Mouse (Mus musculus) kidney, postnatal 14 days (tissue): ENCODE measurements around the gene Nprl3.

Experiments
- DNase-seq: peaks from one replicate; pipeline ENCODE4 v3.0.0; 2022; ENCODE audit warnings: mixed read lengths

The Nprl3 gene

DNA sequence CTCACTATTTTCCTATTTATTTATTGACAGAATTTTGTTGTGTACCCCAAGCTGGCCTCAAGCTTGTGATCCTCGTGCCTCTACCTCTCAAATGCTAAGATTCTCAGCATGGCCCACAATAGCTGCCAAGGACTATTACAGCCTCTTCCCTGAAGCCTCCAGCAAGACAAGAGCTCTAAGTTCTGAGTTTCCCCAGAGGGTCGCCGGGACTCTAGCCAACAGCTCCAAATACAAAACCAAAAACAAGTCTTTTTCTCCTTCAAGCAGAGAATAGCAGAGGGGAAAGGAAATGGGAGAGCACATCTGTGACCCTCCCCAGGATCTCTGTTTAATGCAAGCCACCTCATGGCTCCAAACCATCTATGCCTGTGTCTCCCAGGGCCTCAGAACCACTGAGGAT lies 23.4 kb downstream of the Nprl3 start:
- DNase-seq, result no peak

DNA sequence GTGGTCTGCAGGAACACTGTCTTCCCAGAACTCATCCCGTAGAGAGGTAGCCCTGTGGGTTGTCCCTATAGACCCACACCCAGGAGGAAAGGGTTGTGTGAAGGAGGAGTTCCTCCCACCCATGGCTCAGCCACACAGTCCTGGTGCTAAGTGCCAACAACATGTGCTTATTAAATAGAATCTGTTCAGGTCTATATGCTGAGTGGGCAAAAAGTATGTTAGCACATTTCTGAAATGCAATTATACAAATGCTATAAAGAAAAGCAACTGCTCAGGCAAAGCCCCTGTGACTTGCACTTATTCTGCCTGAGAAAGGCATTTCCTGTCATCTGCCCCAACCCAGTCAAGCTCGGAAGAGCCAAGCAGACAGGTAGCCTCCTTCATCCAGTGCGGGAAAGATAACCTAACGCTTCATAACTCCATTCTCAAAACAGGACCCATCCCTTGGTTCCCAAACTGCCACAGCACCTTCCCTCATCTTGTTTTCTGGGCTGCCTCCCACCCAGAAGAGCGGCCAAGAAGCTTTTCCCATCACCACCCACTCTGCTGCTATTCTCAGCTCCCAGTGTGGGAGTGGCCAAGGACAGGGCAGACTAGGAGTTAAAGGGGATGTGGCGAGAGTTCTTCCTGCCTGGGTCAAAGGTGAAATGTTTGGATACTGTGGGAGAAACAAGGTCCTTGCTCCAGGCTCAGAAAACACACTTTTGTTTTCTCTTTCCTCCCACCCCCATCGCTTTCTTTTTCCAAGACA lies 24.1 kb downstream of the Nprl3 start:
- DNase-seq, result peak; percentile 54

DNA sequence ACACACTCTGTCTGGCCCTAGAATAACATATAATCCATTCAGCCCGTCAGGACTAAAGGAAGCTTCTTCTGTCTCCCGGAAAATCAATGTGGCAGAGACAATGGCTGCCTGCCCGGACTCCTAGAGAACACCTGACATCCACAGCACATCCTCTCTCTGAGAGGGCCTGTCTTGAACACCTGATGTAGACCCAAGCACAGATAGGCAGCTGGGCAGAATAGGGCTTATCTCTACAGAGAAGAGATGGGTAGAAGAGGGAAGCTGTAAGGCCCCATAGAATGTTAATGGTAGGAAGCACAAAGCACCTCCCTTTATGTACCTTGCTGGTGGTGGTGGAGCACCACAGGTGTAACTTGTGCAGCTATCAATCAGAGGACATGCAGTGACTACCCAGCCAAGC lies 25.3 kb downstream of the Nprl3 start:
- no peak for DNase-seq

DNA sequence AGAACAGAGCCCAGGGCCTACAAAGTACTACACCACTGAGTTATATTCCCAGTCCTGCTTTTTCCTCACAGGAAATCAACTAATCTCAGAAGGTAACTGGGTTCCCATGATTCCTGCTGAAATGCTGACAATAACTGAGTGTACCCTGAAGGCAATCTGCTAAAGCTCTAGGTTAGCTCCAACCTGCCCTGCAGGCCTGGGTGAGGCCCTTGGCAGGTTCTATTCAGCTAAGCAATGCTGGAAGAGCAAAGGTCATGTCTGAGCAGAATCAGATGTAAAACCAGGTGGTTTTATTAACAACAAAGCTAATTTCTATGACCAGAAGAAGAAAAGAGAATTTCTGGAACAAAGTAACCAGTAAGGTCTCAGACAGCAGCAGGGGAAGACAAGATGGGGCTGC lies 26.1 kb downstream of the Nprl3 start:
- peak; percentile 25 for DNase-seq

DNA sequence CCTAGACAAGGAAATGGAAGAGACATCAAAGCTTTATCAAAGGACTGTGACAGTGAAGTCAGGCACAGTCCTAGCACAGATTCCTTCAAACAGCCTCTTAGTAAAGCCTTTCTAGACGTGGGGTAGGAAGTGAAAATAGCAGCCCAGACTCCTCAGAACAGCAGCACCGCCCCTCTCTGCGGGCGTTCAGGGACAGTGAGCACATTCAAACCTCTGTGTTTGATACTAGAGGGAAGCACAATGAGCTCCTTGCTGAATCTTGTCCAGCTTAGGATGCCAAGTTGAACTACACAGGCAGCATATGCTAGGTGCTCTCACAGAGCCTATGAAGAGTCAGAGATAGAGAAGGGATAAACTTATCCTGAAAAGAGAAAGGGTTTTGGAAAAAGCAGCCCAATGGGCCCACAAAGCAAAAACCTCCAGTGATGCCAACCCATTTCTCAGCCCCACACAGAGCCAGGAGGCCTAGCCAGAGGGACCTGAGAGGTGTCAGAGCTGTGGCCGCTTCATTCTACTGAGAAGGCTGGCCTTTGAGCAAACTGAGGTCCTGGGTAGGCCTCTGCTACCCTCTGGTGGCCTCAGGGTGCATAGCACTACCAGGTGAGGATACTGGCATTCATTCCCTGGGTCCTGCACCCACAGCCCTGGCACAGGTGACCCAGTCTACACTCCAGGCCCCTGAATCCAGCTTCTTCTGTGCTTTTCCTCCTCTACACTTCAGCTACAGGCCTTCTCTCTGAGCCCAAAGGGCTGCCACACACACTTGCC lies 29.2 kb downstream of the Nprl3 start:
- peak; percentile 83 for DNase-seq

DNA sequence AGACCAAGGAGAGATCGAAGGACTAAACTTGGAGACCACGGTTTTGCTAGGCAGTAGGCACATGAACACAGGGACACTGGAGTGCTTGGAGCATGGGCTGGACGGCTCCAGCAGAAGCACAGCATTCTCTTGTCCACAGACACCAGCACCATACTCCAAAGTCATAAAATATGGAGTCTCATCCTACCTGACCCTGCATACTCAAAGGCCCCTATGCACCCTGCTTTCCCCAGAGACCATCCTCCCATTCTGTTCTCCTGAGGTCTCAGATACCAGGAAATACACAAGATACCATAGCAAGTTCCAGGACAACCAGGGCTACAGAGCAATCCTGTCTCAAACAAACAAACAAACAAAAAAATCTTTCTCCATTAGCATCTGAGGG lies 30.1 kb downstream of the Nprl3 start:
- no peak for DNase-seq

DNA sequence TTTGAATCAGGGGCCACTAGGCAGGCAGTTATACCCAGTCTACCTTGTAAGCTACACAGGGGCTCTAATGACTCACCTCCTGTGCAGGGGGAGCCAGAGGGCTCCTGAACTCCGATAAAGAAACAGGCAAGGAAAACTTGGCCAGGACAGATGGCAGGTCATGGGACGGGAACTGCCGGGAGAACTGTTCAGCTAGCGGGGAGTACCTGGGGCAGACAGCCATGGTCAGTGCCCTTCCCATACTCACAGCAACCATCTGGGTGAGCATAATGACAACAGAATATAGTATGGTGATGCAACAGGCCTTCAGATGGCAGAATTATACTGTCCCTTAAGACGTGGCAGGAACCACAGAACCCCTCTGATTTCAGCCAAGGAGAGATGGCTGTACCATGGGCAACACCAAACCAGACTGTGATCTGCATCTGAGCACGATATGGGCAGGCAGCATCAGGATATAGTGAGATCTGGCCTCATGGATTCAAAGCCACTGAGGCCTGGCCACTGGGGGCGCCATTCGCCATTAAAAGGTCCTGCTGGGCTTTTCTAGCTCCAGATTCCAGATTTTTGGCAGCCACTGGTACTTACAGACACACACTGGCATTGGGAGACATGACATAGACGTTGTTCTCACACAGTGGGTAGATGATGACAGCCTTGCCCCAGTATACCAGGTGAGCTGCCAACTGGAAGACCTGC lies 30.6 kb downstream of the Nprl3 start:
- DNase-seq, result peak; percentile 71

DNA sequence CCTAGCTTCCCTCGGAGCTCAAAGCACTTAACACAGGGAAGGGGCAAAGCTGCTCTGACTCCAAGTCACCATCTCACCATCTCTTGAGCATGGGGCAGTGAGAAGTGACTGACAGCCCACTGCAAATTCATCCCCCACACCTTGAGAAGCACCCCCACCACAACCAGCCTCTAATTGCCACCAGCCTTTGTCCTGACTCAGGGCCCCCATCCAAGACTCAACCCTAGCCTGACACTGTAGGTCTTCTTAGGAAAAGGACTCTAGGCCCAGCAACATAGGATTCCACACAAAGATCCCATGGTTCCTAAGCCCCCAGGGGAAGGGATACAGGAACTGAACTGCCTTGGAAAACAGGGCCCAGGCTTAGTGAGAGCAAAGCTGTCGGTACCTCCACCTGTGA lies 31.4 kb downstream of the Nprl3 start:
- no peak for DNase-seq

DNA sequence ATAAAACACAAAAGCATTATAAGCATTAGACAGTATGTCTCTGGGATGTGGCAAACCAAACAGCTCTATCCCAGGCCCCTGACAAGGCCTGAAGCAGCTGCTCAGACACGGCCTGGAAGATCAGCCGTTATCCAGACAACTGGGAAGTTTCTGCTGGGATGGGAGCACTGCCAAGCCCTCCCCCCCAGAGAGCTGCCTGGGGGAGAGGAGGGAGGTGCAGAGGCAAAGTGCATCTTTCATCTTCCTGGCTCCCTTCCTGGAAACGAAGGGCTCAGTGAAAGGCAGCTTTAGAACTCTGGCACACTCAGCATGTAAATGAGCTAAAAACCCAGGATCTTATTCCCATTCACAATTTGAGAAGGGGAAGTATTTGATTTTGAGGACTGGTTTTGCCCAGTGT lies 31.9 kb downstream of the Nprl3 start:
- DNase-seq, result peak; percentile 91

DNA sequence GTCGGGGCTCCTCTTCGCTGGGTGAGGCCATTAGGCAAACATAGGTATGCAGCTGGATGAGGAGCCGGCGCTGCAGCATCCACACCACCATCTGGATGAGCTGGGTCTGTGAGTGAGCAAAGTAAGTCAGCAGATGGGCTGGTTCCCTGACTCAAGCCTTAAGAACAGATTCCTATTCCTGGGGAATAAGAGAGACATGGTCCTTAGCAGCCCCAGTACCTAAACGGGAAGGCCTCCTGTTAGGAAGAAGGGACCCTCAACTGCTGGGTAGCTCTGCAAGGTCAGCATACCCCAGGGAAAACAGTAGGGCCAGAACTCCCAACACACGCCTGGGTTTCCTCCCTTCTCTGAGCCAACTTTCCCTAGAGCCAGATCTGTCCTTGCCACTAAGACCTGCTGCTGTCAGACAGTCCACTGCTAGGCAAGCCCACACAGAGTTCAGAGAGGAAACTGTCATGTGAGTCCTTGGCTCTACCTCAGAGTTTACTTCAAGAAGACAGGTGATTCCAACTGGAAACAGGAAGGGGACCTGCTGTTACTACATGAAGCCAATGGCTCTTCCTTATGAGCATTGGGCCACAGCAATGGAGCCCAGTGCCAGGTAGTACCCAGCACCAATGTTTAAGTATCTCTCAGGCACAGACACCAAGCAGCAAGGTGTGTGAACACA lies 32.6 kb downstream of the Nprl3 start:
- DNase-seq, result no peak

DNA sequence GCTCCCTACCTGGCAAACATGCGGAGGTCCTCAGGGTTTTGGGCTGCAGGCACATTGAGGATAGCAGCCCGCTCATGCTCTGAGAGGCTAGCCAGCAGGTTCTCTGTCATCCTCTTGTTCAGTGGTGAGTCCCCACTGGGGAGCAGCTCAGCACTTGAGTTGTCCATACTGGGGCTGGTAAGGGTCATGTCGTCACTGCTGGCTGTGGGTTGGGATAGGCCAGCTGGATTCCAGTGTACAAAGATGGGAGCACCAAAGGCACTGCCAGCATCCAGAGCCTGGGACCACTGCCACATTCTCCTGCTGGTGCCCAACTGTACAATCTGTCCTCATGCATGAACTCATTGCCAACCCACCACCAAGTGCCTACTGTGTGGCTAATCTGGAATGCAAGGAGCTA lies 33.6 kb downstream of the Nprl3 start:
- no peak for DNase-seq

DNA sequence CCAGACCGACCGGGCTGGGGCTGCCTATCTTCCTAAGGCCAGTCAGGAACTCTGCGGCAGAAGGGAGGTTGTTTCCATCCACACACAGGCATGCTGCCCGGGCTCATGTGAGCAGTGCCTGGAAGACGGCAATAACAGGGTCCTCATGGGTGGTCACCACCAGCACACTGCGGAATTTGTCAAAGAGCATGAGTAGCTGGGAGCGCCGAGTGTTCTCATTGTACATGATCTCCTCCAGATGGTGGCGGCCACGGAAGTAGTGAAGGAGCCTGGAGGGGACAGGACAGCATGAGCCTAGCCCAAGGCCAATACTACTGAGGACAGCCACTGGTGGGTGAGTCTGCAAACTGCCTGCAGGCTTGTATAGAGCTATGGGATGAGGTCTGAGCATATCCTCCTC lies 34.7 kb downstream of the Nprl3 start:
- DNase-seq, result no peak

DNA sequence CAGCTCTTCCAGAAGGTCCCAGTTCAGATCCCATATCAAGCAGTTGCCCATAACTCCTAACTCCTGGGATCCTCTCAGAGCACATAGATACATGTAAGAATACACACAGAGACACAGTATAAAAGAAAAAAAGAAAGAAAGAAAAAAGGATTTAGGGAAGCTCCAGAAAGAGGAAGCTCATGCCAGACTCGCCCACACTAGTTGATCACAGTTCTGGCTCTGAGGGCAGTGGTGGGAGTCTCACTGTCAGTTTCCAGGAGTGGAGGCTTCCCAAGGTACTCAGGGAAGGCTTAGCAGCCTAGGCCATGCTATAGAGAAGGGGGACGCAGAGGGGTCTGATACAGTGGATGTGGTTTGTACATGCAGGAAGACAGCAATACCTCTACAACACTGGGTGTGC lies 36.4 kb downstream of the Nprl3 start:
- DNase-seq, result no peak

DNA sequence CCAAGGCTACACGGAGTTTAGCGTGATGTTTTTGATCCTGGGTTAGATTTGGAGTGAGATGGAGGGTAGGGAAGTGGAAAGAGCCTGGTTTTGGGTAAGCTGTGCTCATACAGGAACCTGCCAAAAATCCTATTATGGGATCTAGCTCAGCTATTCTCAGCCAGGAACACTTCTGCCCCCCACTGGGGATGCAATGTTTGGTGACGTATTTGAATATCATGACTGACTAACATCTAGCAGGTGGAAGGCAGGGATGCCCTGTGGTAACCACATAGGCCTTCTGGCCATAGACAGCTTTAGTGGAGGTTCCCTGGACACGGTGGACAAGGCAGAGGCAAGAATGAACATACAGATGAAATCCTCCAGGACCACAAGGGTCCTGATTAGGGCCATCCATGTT lies 37.3 kb downstream of the Nprl3 start:
- DNase-seq, result no peak

DNA sequence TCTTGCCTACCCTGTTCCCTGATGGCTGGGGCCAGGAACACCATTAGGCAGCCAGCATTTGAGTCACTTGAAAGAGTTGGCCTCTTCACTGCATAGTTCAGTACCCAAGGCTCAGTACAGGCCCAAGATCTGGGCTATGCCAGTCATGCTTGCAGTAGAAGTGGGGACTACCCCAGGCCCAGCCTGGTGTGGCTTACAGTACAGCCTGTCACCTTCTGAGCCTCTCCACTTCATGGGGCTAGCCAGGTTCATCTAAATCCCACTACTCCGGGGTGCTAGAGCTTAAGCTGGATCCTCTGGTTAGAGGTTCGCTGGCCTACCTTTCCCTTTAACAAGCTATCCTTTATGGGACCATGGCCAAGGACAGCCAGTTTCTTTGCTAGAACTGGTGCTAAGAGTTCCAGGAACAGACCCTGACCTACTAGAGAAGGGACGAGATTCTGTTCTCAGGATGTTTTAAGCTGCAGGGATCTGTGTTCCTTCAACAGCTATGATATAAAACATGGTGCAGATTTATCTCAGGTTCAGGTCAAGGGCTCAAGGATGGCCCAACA lies 39.1 kb downstream of the Nprl3 start:
- DNase-seq, result no peak

DNA sequence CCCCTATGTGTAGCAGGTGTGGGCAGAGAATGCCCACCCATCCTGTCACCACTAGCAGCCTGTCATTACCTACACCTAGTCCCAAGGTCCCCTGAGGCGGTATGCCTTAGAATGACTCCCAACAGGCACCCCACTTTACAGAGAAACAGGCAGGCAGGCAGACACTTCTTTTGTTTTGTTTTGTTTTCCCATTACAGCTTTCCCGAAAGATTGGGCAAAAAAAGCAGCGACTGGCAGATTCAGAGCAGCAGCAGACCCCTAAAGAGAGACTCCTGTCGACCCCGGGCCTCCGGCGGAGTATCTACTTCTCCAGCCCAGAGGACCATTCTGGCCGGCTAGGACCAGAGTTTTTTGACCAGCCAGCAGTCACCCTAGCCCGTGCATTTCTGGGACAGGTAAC lies 40.0 kb downstream of the Nprl3 start:
- no peak for DNase-seq

DNA sequence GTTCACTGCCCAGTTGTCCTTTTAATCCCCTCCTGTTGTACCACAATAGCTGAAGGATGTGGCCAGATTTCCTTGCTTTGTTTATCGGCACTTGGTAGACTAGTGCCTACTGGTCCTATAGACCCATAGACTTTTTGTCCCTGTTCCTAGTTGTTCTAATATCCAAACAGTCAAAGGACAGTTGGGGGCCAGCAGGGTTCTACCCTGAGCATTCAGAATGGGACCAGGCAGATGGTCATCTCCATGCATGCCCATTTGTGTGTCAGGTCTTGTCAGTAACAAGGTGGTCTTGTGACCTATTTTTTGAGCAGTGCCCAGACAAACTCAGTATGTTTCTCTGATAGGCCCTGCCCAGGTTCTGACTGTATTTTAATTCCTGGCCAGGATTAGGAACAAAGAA lies 40.5 kb downstream of the Nprl3 start:
- no peak for DNase-seq

DNA sequence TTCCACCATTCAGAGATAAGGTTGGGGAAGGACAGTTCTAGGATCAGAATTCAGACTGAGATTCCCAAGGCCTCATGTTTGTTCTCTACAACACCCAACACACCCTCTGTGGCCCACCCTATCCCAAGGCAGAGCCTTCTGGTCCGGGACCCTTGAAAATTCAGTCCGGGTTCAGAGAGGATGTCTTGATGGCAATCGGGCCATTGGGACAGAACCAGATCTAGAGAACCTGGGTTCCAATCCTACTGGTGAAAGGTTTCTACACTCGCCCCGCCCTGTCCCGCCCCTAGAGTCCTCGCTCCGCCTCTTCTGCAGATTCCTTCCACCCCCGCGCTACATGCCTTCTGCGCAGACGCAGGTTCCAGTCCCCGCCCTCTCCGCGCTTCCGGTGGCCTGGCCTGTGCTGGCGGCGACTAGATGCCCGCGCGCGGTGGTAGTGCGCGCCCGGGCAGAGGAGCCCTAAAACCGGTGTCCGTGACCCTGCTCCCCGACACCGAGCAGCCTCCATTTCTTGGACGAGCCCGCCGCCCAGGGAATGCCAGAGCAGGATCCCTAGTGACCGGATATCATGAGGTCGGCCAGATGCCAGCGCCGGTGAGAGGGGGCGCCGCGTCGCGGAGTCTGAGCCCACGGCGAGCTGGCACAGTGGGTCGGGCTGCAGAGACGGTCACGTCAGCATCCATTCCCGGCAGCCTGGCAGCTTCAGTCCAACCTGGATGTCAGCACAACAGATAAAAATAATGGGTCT lies 41.2 kb downstream of the Nprl3 start, which contains the start of gene Mpg:
Gene Mpg, plus strand, starts transcription at position 382 of the 748 bp plus-strand sequence.
- DNase-seq, result peak; percentile 93

DNA sequence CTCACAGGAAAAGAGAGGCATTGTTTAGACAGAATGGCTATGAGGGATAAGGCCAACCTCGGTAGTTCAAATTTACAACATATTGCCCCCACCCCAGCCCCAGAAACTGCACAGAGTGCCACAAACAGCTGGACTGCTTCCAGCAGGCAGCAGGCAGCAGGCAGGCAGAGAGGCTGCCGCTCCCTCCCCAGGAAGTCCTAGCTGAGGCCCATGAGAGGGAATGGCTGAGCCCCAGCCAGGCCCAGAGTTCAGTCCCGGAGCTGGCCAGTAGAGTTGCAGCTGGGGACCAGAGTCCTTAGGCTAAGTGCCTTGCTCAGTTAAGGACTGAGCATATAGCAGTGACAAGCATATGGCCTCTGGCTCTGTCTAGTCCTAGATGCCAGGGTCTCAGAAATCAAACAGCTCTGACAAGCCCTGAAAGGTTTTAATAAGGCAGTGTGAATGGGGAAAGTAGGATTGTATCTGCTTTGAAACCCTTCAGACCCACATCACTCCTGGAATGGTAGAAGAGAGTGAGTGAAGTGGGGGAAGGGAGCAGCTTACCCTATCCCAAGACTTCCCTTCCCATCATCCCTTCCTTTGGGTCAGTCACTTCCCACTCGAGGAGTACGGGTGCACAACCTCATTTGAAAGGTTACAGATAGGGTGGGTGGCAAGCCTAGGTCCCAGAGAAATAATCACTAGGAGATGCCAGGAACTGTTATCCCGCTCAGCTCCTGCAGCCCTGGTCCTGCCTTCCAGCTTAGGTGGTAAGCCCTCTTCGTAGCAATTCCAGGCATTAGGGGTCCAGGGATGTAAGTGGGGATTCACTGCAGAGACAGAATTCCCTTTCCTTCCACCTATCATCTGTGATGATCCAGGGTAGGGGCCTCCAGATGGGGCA lies 42.0 kb downstream of the Nprl3 start:
- peak; percentile 53 for DNase-seq

DNA sequence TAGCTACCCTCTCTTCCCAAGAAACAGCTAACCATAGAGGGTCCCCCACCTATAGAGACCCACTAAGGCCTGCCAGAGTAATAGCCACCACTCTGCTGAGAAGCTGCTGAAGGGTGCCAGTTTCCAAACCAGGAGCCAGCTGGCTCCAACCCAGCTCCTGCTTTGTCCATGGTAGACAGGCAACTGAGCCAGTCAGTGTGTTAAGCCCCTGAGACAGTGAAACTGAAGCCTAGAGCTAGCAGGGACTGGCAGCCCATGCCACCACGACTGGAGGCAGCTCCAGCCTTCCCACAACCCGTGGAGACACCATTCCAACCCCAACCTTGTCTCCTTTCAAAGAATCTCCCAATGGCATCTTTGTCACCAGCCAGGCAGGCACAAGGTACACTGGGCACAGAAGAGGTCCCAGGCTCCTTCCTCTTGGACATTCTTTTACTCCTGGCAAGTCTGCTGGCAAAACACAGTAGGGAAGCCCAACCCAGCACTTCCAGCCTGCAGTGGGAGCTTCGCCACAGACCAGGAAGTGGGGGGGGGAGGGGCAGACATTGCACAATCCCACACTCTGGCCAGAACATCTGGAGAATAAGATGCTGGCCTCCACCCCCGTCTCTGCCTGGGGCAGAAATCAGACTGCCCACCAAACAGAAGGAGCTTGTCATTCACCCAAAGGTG lies 42.9 kb downstream of the Nprl3 start:
- DNase-seq, result peak; percentile 90
